Comparison of ENCODE assay signal across 11 mouse cellular contexts in the genomic region with DNA sequence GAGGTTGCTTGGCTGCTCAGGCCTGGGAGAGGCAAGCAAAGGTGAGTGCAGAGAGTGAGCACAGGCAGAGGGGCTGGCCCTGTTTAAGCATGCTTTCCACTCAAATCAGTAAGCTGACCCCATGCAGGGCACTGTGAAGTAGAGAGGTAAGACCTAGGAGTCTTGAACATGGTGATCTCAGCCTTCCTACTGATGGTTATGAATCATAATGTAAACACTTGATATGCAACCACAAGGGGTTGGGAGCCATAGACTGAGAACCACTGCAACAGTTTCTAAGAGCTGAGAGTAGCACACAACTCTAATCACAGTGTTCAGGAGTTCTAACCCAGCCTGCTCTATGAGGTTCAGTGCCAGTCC. TPM values are rescaled to one million over a fixed set of nuclear protein-coding genes. Genes with fewer than 3 reads are reported as not detected.
A peak's percentile ranks its signal among the peaks of the same experiment; 100 is the strongest.
DNase-seq lines count a peak whose midpoint lies in the region; ATAC-seq and TF ChIP-seq lines count a peak whose summit lies in the region.
"Had no signal": no experiment of that assay in that cellular context is flagged by ENCODE, and none has a peak within 500 bp of the region (broad histone marks: within the 10 kb centered on the region; RNA-seq: fewer than 3 reads in every experiment).

No protein-coding gene starts in this region.

- peak overlapping the region; percentile 54 for H3K4me2 ChIP-seq in heart, embryonic 12.5 days
- H3K4me2 ChIP-seq in liver, postnatal 0 days (ENCODE audit: low read depth, low read length), result 0 out of 2 replicates have a peak overlapping the region, but pooled peaks have one; percentile 22
- no peak overlapping the region for H3K4me2 ChIP-seq in liver, embryonic 12.5 days
- 0 out of 2 replicates have a peak overlapping the region, but pooled peaks have one; percentile 1 for H3K4me2 ChIP-seq in CH12.LX (ENCODE audit: insufficient read depth, low read depth, poor library complexity, severe bottlenecking)
- H3K4me2 ChIP-seq: liver, embryonic 11.5 days had no signal

- H3K36me3 ChIP-seq in heart, embryonic 12.5 days, result no peaks in the 10 kb centered on the region
- H3K36me3 ChIP-seq in liver, postnatal 0 days (replicated peaks; ENCODE audit: insufficient read depth, low read length), result no peaks in the 10 kb centered on the region
- H3K36me3 ChIP-seq in liver, embryonic 12.5 days, result no peaks in the 10 kb centered on the region
- no peaks in the 10 kb centered on the region for H3K36me3 ChIP-seq in CH12.LX (replicated peaks in 1 of 2; ENCODE audit: control insufficient read depth in 1 of 2, insufficient read depth in 1 of 2, low read length in 1 of 2)
- H3K36me3 ChIP-seq in macrophage (ENCODE audit: inconsistent target), result no peaks in the 10 kb centered on the region

- in situ Hi-C loops in CH12.LX (cut with MboI; ENCODE audit: low pct_ligation_motif_present, low pct_unique_long_range_greater_than_20kb, low sequenced_read_pairs), result no loop called here

- DNase-seq in heart, adult 11 months, result no peak
- no peak for DNase-seq in liver, postnatal 0 days
- no peak for DNase-seq in CH12.LX (ENCODE audit: extremely low read depth)
- DNase-seq in embryo, embryonic 10.5 days (ENCODE audit: low spot score), result no peak
- no peak for DNase-seq in right cerebral cortex, postnatal 25 days
- DNase-seq: cerebellum, postnatal 25 days had no signal

- H3K4me1 ChIP-seq in heart, embryonic 12.5 days (replicated peaks), result peaks cover 12% of the 10 kb centered on the region
- H3K4me1 ChIP-seq in liver, postnatal 0 days (ENCODE audit: insufficient read depth), result no peaks in the 10 kb centered on the region
- no peaks in the 10 kb centered on the region for H3K4me1 ChIP-seq in liver, embryonic 12.5 days
- H3K4me1 ChIP-seq in CH12.LX (ENCODE audit: control insufficient read depth in 1 of 2, insufficient read depth in 2 of 2), result peaks cover 6% of the 10 kb centered on the region in 2 experiments; a peak in 3 of 4 replicates

- H3K27me3 ChIP-seq in heart, embryonic 12.5 days (replicated peaks), result peaks cover 9% of the 10 kb centered on the region
- no peaks in the 10 kb centered on the region for H3K27me3 ChIP-seq in liver, postnatal 0 days (ENCODE audit: insufficient read depth, low read length)
- peaks cover 2% of the 10 kb centered on the region; the same call in 1 of the 2 replicates for H3K27me3 ChIP-seq in liver, embryonic 12.5 days (replicated peaks)
- no peaks in the 10 kb centered on the region for H3K27me3 ChIP-seq in CH12.LX (replicated peaks)

- TF ChIP-seq POLR2A in CH12.LX (IDR thresholded peaks at IDR 0.05; ENCODE audit: low read depth, low read length), result no peak

- TF ChIP-seq EP300 in liver, postnatal 0 days (IDR thresholded peaks at IDR 0.05; ENCODE audit: low read depth), result no peak
- no peak for TF ChIP-seq EP300 in CH12.LX (IDR thresholded peaks at IDR 0.05; ENCODE audit: low read length)

- no peaks in the 10 kb centered on the region for H3K79me2 ChIP-seq in CH12.LX (replicated peaks; ENCODE audit: control insufficient read depth, extremely low read depth, insufficient read depth, poor library complexity, severe bottlenecking)
- H3K79me2 ChIP-seq in macrophage (ENCODE audit: inconsistent target), result no peaks in the 10 kb centered on the region

- no peak overlapping the region; the same call in 1 of the 2 replicates for H3K27ac ChIP-seq in heart, embryonic 12.5 days (ENCODE audit: poor library complexity, severe bottlenecking)
- 0 out of 2 replicates have a peak overlapping the region, but pooled peaks have one; percentile 11 for H3K27ac ChIP-seq in liver, postnatal 0 days (ENCODE audit: low read depth)
- H3K27ac ChIP-seq in liver, embryonic 12.5 days, result no peak overlapping the region
- H3K27ac ChIP-seq in CH12.LX (ENCODE audit: insufficient read depth, low read depth), result no peak overlapping the region
- no peak overlapping the region for H3K27ac ChIP-seq in macrophage

- dilution Hi-C loops in CH12.LX (cut with MboI; ENCODE audit: extremely low pct_ligation_motif_present, extremely low pct_unique_long_range_greater_than_20kb, low sequenced_read_pairs), result no loop called here

- H3K9ac ChIP-seq in heart, embryonic 12.5 days, result no peak overlapping the region
- H3K9ac ChIP-seq in liver, postnatal 0 days (replicated peaks), result no peak overlapping the region
- H3K9ac ChIP-seq in liver, embryonic 12.5 days, result no peak overlapping the region
- no peak overlapping the region for H3K9ac ChIP-seq in CH12.LX (ENCODE audit: insufficient read depth, low read depth)

- no peaks in the 10 kb centered on the region for H3K9me3 ChIP-seq in heart, embryonic 12.5 days (replicated peaks)
- H3K9me3 ChIP-seq in liver, postnatal 0 days (ENCODE audit: low read length), result no peaks in the 10 kb centered on the region
- no peaks in the 10 kb centered on the region for H3K9me3 ChIP-seq in liver, embryonic 12.5 days (replicated peaks)
- H3K9me3 ChIP-seq in CH12.LX (replicated peaks; ENCODE audit: low read length), result no peaks in the 10 kb centered on the region

- no peak for ATAC-seq in heart, embryonic 12.5 days (ENCODE audit: insufficient number of reproducible peaks, low FRiP score)
- ATAC-seq in liver, postnatal 0 days, result no peak
- ATAC-seq in liver, embryonic 12.5 days, result no peak

- TF ChIP-seq RAD21 in CH12.LX (IDR thresholded peaks at IDR 0.05; ENCODE audit: low read depth, low read length), result no peak

- TF ChIP-seq CTCF in liver, postnatal 0 days (IDR thresholded peaks at IDR 0.05; ENCODE audit: low read depth), result no peak
- TF ChIP-seq CTCF in CH12.LX (conservative IDR thresholded peaks at IDR 0.05 in 1 of 2, IDR thresholded peaks at IDR 0.05 in 1 of 2; ENCODE audit: low read depth in 2 of 2, low read length in 2 of 2), result no peak

- H3K4me3 ChIP-seq in heart, embryonic 12.5 days, result no peak overlapping the region
- H3K4me3 ChIP-seq in liver, postnatal 0 days (ENCODE audit: low read depth, low read length), result no peak overlapping the region
- H3K4me3 ChIP-seq in liver, embryonic 12.5 days, result no peak overlapping the region
- H3K4me3 ChIP-seq in CH12.LX (replicated peaks in 1 of 3; ENCODE audit: low read depth in 2 of 3, low read length in 2 of 3, poor library complexity in 1 of 3), result no peak overlapping the region
- peak overlapping the region; percentile 10; the same call in 1 of the 2 replicates for H3K4me3 ChIP-seq in macrophage (ENCODE audit: inconsistent target)
- H3K4me3 ChIP-seq: erythroblast, embryonic 14.5 days had no signal

TF ChIP-seq in CH12.LX, 34 proteins besides CTCF, POLR2A, EP300 and RAD21:
- no peak for TF ChIP-seq MAX (IDR thresholded peaks at IDR 0.05; ENCODE audit: low read length)
- no peak for TF ChIP-seq JUN (IDR thresholded peaks at IDR 0.05; ENCODE audit: insufficient read depth, low read depth, low read length)
- no peak for TF ChIP-seq KAT2A (IDR thresholded peaks at IDR 0.05; ENCODE audit: insufficient replicate concordance, low read length)
- TF ChIP-seq POLR2AphosphoS2 (IDR thresholded peaks at IDR 0.05; ENCODE audit: low read depth, low read length), result no peak
TF ChIP-seq in CH12.LX: peak in this region for 0.

RNA-seq across cellular contexts. Expression of a gene that starts 22.2 kb away (rescaled TPM):
- 0.08 TPM in 1 of 2 replicates, not detected in the other for polyA plus RNA-seq in heart, embryonic 12.5 days (2016; fragmentation: Nextera tagmentation; extraction: Ambion mirVana)
- 0.06 and 0.09 TPM in 2 replicates for polyA plus RNA-seq in liver, postnatal 0 days (2015; fragmentation: Nextera tagmentation; extraction: Ambion mirVana)
- polyA plus RNA-seq in liver, embryonic 12.5 days (2016; fragmentation: Nextera tagmentation; extraction: Ambion mirVana), result 0.06 and 0.11 TPM in 2 replicates
- 0.04 TPM in 1 of 2 replicates, not detected in the other for total RNA-seq in CH12.LX (2012; rRNA removed)
- not detected in 2 replicates for total RNA-seq in CH12.LX (2014; rRNA removed)
- 0.11 TPM in 1 of 2 replicates, not detected in the other for polyA plus RNA-seq in CH12.LX (2012; ENCODE audit: insufficient read length, low read depth)
- total RNA-seq in macrophage (2018; cell fraction: chromatin; rRNA removed), result 1 to 10 TPM in 2 of 26 experiments, under 1 TPM in 11, not detected in 13; 0.33 to 1.5 (median 0.63) TPM
- under 1 TPM in 18 of 26 experiments, not detected in 8; 0.06 to 0.80 (median 0.43) TPM for total RNA-seq in macrophage (2018; cell fraction: cytosol; rRNA removed)
- 1 to 10 TPM in 4 of 26 experiments, under 1 TPM in 7, not detected in 15; 0.65 to 1.5 (median 0.91) TPM for total RNA-seq in macrophage (2018; cell fraction: nucleus; rRNA removed)
- 0.06 to 0.15 TPM (median 0.13 TPM) in 3 replicates for polyA plus RNA-seq in macrophage (2018)
- polyA plus RNA-seq: erythroblast, embryonic 14.5 days had no signal

RNA-seq across cellular contexts. Expression of a gene that starts 33.9 kb away (rescaled TPM):
- polyA plus RNA-seq in heart, embryonic 12.5 days (2016; fragmentation: Nextera tagmentation; extraction: Ambion mirVana), result 1.7 and 2.0 TPM in 2 replicates
- 0.32 and 0.49 TPM in 2 replicates for polyA plus RNA-seq in liver, postnatal 0 days (2015; fragmentation: Nextera tagmentation; extraction: Ambion mirVana)
- polyA plus RNA-seq in liver, embryonic 12.5 days (2016; fragmentation: Nextera tagmentation; extraction: Ambion mirVana), result 0.72 and 1.1 TPM in 2 replicates
- not detected in 2 replicates for total RNA-seq in CH12.LX (2012; rRNA removed)
- not detected in 2 replicates for total RNA-seq in CH12.LX (2014; rRNA removed)
- polyA plus RNA-seq in CH12.LX (2012; ENCODE audit: insufficient read length, low read depth), result not detected in 2 replicates
- total RNA-seq in macrophage (2018; cell fraction: chromatin; rRNA removed), result 1 to 10 TPM in 5 of 26 experiments, under 1 TPM in 13, not detected in 8; 0.18 to 1.6 (median 0.86) TPM
- total RNA-seq in macrophage (2018; cell fraction: cytosol; rRNA removed), result 1 to 10 TPM; 1.5 to 3.9 (median 2.7) TPM
- total RNA-seq in macrophage (2018; cell fraction: nucleus; rRNA removed), result 1 to 10 TPM in 25 of 26 experiments, under 1 TPM in 1; 0.96 to 4.1 (median 2.0) TPM
- 1.5 to 3.1 TPM (median 2.8 TPM) in 3 replicates for polyA plus RNA-seq in macrophage (2018)
- polyA plus RNA-seq: erythroblast, embryonic 14.5 days had no signal

RNA-seq across cellular contexts. Expression of a gene that starts 52.5 kb away (rescaled TPM):
- not detected in 2 replicates for polyA plus RNA-seq in heart, embryonic 12.5 days (2016; fragmentation: Nextera tagmentation; extraction: Ambion mirVana)
- polyA plus RNA-seq in liver, postnatal 0 days (2015; fragmentation: Nextera tagmentation; extraction: Ambion mirVana), result not detected in 2 replicates
- polyA plus RNA-seq in liver, embryonic 12.5 days (2016; fragmentation: Nextera tagmentation; extraction: Ambion mirVana), result not detected in 2 replicates
- not detected in 2 replicates for total RNA-seq in CH12.LX (2012; rRNA removed)
- not detected in 2 replicates for total RNA-seq in CH12.LX (2014; rRNA removed)
- not detected in 2 replicates for polyA plus RNA-seq in CH12.LX (2012; ENCODE audit: insufficient read length, low read depth)
- not detected for total RNA-seq in macrophage (2018; cell fraction: chromatin; rRNA removed)
- under 1 TPM in 2 of 26 experiments, not detected in 24; 0.14 to 0.28 TPM for total RNA-seq in macrophage (2018; cell fraction: cytosol; rRNA removed)
- total RNA-seq in macrophage (2018; cell fraction: nucleus; rRNA removed), result not detected
- polyA plus RNA-seq in macrophage (2018), result not detected in 3 replicates
- polyA plus RNA-seq: erythroblast, embryonic 14.5 days; liver, embryonic 11.5 days had no signal
